Comparison of ENCODE assay signal across 17 mouse cellular contexts in genomic region chr16:11755281-11756066, GRCm38 (mm10).
DNase-seq lines count a peak whose midpoint lies in the region; ATAC-seq and TF ChIP-seq lines count a peak whose summit lies in the region.
"Had no signal": no experiment of that assay in that cellular context is flagged by ENCODE, and none has a peak within 500 bp of the region (broad histone marks: within the 10 kb centered on the region; RNA-seq: fewer than 3 reads in every experiment).

No protein-coding gene starts in this region.

- no peak for DNase-seq in heart, postnatal 36 days
- DNase-seq in liver, postnatal 0 days, result no peak
- no peak for DNase-seq in liver
- no peak for DNase-seq in thymus, postnatal 0 days (ENCODE audit: low spot score)
- DNase-seq: cerebellum, postnatal 14 days; kidney, postnatal 10 days; thymus, postnatal 25 days had no signal

- no peaks in the 10 kb centered on the region for H3K9me3 ChIP-seq in heart, embryonic 15.5 days (replicated peaks)
- H3K9me3 ChIP-seq in liver, postnatal 0 days (ENCODE audit: low read length), result no peaks in the 10 kb centered on the region
- H3K9me3 ChIP-seq: heart, embryonic 13.5 days; intestine, embryonic 15.5 days; lung, embryonic 15.5 days; megakaryocyte, embryonic 14.5 days; neural tube, embryonic 12.5 days; stomach, embryonic 15.5 days had no signal

- intact Hi-C loops in heart, postnatal 36 days (cut with DNase I), result no loop called here

- H3K4me3 ChIP-seq in heart, embryonic 15.5 days, result no peak overlapping the region
- no peak overlapping the region for H3K4me3 ChIP-seq in liver, postnatal 0 days (ENCODE audit: low read depth, low read length)
- H3K4me3 ChIP-seq in bone marrow, adult 2 months (replicated peaks; ENCODE audit: control insufficient read depth, low read depth, low read length), result no peak overlapping the region
- H3K4me3 ChIP-seq: heart, embryonic 13.5 days; intestine, embryonic 15.5 days; lung, embryonic 15.5 days; megakaryocyte, embryonic 14.5 days; neural tube, embryonic 12.5 days; stomach, embryonic 15.5 days had no signal

- no peak for TF ChIP-seq EP300 in liver, postnatal 0 days (IDR thresholded peaks at IDR 0.05; ENCODE audit: low read depth)

- no peak for TF ChIP-seq POLR2A in bone marrow, adult 2 months (IDR thresholded peaks at IDR 0.05; ENCODE audit: borderline replicate concordance, control insufficient read depth, low read depth, low read length)

- 0 out of 2 replicates have a peak, but pooled peaks have one; percentile 36 for ATAC-seq in heart, embryonic 15.5 days (replicated peaks; ENCODE audit: insufficient number of reproducible peaks, insufficient read depth, low FRiP score, low read depth)
- no peak for ATAC-seq in liver, postnatal 0 days
- peak; percentile 84 for ATAC-seq in granulocyte monocyte progenitor cell, adult 5-6 weeks (replicated peaks; ENCODE audit: poor library complexity, severe bottlenecking)
- ATAC-seq: CD4-positive, CD25-positive, alpha-beta regulatory T cell, adult 4 months; intestine, embryonic 15.5 days had no signal

- no peaks in the 10 kb centered on the region for H3K36me3 ChIP-seq in heart, embryonic 15.5 days
- no peaks in the 10 kb centered on the region for H3K36me3 ChIP-seq in liver, postnatal 0 days (replicated peaks; ENCODE audit: insufficient read depth, low read length)
- H3K36me3 ChIP-seq: heart, embryonic 13.5 days; intestine, embryonic 15.5 days; lung, embryonic 15.5 days had no signal

- no peak overlapping the region for H3K27ac ChIP-seq in heart, embryonic 15.5 days
- no peak overlapping the region for H3K27ac ChIP-seq in liver, postnatal 0 days (ENCODE audit: low read depth)
- H3K27ac ChIP-seq in bone marrow, adult 2 months (ENCODE audit: control insufficient read depth, insufficient read depth, low read depth, low read length, poor library complexity), result no peak overlapping the region
- H3K27ac ChIP-seq: heart, embryonic 13.5 days; intestine, embryonic 15.5 days; lung, embryonic 15.5 days; neural tube, embryonic 12.5 days; stomach, embryonic 15.5 days had no signal

- no peaks in the 10 kb centered on the region for H3K27me3 ChIP-seq in heart, embryonic 15.5 days
- H3K27me3 ChIP-seq in liver, postnatal 0 days (ENCODE audit: insufficient read depth, low read length), result no peaks in the 10 kb centered on the region
- H3K27me3 ChIP-seq: heart, embryonic 13.5 days; intestine, embryonic 15.5 days; lung, embryonic 15.5 days; megakaryocyte, embryonic 14.5 days; neural tube, embryonic 12.5 days; stomach, embryonic 15.5 days had no signal

- no peaks in the 10 kb centered on the region for H3K4me1 ChIP-seq in heart, embryonic 15.5 days (replicated peaks)
- H3K4me1 ChIP-seq in liver, postnatal 0 days (ENCODE audit: insufficient read depth), result no peaks in the 10 kb centered on the region
- no peaks in the 10 kb centered on the region; the same call in 1 of the 2 replicates for H3K4me1 ChIP-seq in bone marrow, adult 2 months (ENCODE audit: control insufficient read depth, insufficient read depth, low read length)
- H3K4me1 ChIP-seq: heart, embryonic 13.5 days; intestine, embryonic 15.5 days; lung, embryonic 15.5 days; neural tube, embryonic 12.5 days; stomach, embryonic 15.5 days had no signal

- TF ChIP-seq CTCF in liver, postnatal 0 days (IDR thresholded peaks at IDR 0.05; ENCODE audit: low read depth), result 0 out of 2 replicates have a peak, but pooled peaks have one; percentile 32
- peak; percentile 14; the same call in 1 of the 2 replicates for TF ChIP-seq CTCF in bone marrow, adult 2 months (IDR thresholded peaks at IDR 0.05; ENCODE audit: control insufficient read depth, insufficient read depth, low read length)

- H3K9ac ChIP-seq in heart, embryonic 15.5 days, result no peak overlapping the region
- no peak overlapping the region for H3K9ac ChIP-seq in liver, postnatal 0 days (replicated peaks)
- H3K9ac ChIP-seq: heart, embryonic 13.5 days; intestine, embryonic 15.5 days; lung, embryonic 15.5 days; neural tube, embryonic 12.5 days; stomach, embryonic 15.5 days had no signal

- no peak overlapping the region for H3K4me2 ChIP-seq in heart, embryonic 15.5 days
- no peak overlapping the region for H3K4me2 ChIP-seq in liver, postnatal 0 days (ENCODE audit: low read depth, low read length)
- H3K4me2 ChIP-seq: heart, embryonic 13.5 days; intestine, embryonic 15.5 days; lung, embryonic 15.5 days; neural tube, embryonic 12.5 days; stomach, embryonic 15.5 days had no signal

- 84% methylated on average over 9 of the region's 9 CpGs for WGBS in heart, embryonic 15.5 days
- WGBS in liver, postnatal 0 days (ENCODE audit: insufficient replicate concordance), result 67% methylated on average over 9 of the region's 9 CpGs
- 49% methylated on average over 9 of the region's 9 CpGs for WGBS in bone marrow, adult 2 months
